Comparison of ENCODE assay signal across 26 mouse cellular contexts in genomic region chr3:68792883-68793282, GRCm38 (mm10).
DNase-seq lines count a peak whose midpoint lies in the region; ATAC-seq lines count a peak whose summit lies in the region.
"Had no signal": no experiment of that assay in that cellular context is flagged by ENCODE, and none has a peak within 500 bp of the region (broad histone marks: within the 10 kb centered on the region; RNA-seq: fewer than 3 reads in every experiment).

No protein-coding gene starts in this region.

- H3K4me1 ChIP-seq in midbrain, embryonic 10.5 days, result peaks cover 13% of the 10 kb centered on the region
- H3K4me1 ChIP-seq: embryonic facial prominence, embryonic 15.5 days had no signal

- no peaks in the 10 kb centered on the region for H3K27me3 ChIP-seq in midbrain, embryonic 10.5 days (ENCODE audit: low read depth, poor library complexity, severe bottlenecking)
- H3K27me3 ChIP-seq: CH12.LX; embryonic facial prominence, embryonic 13.5 days; embryonic facial prominence, embryonic 15.5 days; forebrain, embryonic 13.5 days; forebrain, embryonic 15.5 days had no signal

- WGBS in midbrain, embryonic 10.5 days, result 95% methylated on average over 4 of the region's 4 CpGs

- H3K4me3 ChIP-seq in midbrain, embryonic 10.5 days, result no peak overlapping the region
- H3K4me3 ChIP-seq: embryonic facial prominence, embryonic 13.5 days; embryonic facial prominence, embryonic 15.5 days; erythroblast, embryonic 14.5 days; forebrain, embryonic 13.5 days; forebrain, embryonic 15.5 days had no signal

- H3K36me3 ChIP-seq in midbrain, embryonic 10.5 days, result no peaks in the 10 kb centered on the region
- H3K36me3 ChIP-seq: embryonic facial prominence, embryonic 13.5 days; embryonic facial prominence, embryonic 15.5 days; forebrain, embryonic 15.5 days; G1E had no signal

- H3K9me3 ChIP-seq in midbrain, embryonic 10.5 days (replicated peaks), result no peaks in the 10 kb centered on the region
- H3K9me3 ChIP-seq: embryonic facial prominence, embryonic 13.5 days; embryonic facial prominence, embryonic 15.5 days; forebrain, embryonic 13.5 days; forebrain, embryonic 15.5 days; G1E had no signal

- DNase-seq in 3T3-L1 (ENCODE audit: low read depth, low spot score), result peak; percentile 24
- DNase-seq in CD4-positive, CD25-positive, alpha-beta regulatory T cell, adult 2 months (ENCODE audit: low read depth, low spot score), result peak; percentile 64
- no peak for DNase-seq in layer of hippocampus, postnatal 36 days
- DNase-seq in thymus, adult 18-20 months, result no peak
- no peak for DNase-seq in midbrain, embryonic 10.5 days (ENCODE audit: low spot score)
- no peak for DNase-seq in adrenal gland, adult 2 months
- DNase-seq: adrenal gland, adult 8-10 months; adrenal gland, postnatal 25 days; cerebellum, adult 11 months; cerebellum, adult 18-20 months; cerebellum, adult 8-10 months; cerebellum, adult 9-11 months; cerebellum, postnatal 14 days; cerebellum, postnatal 36 days; embryo, embryonic 11 days; forebrain, postnatal 0 days had no signal

- peak; percentile 37 for ATAC-seq in activated CD4-positive, CD25-positive, alpha-beta regulatory T cell, adult 4 months
- ATAC-seq in inflammation-experienced regulatory T-cells, adult 6 months, result peak; percentile 54
- ATAC-seq: forebrain, postnatal 0 days; Patski had no signal

- H3K27ac ChIP-seq in midbrain, embryonic 10.5 days (replicated peaks), result no peak overlapping the region
- H3K27ac ChIP-seq: embryonic facial prominence, embryonic 13.5 days; embryonic facial prominence, embryonic 15.5 days had no signal

Comparison
In these comparisons a context has a peak if more than half of its experiments do, and no peak if none do; other contexts are left out.
1. DNase-seq: peak in 3T3-L1 (single experiment) and CD4-positive, CD25-positive, alpha-beta regulatory T cell, adult 2 months (single experiment); none in layer of hippocampus, postnatal 36 days (0 of 2), thymus, adult 18-20 months (0 of 2), midbrain, embryonic 10.5 days (single experiment) and adrenal gland, adult 2 months (single experiment).